Mouse (Mus musculus): ENCODE measurements at regions not wholly inside any gene's neighbourhood (a gene's known extent, or its start where the extent isn't known, plus 50 kb on each side); places are given as distances from the start of the nearest gene placed in this dataset.

DNA sequence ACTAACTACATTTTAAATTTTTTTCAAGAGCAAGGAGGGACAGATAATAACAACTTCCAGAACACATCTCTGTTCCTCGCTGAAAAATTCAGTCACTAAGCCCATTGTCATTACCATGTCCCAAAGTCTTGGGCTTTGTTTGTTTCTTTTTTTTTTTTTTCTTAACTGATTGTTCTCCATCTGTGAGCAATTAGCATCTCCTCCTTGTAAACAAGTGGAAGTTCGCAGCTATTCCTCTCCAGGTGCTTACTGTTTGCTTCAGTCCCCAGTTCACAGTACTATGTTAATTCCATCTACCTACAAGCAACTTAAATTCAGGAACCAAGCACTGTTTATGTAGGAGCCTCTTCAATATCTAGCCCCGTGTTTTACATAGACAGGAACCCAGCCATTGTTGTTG is 225.5 kb upstream of the Gm6657 start:
- TF ChIP-seq CTCF (conservative IDR thresholded peaks at IDR 0.05; ENCODE audit: low read length) (no peak), POU5F1 (IDR thresholded peaks at IDR 0.05; ENCODE audit: borderline replicate concordance, low read length) (no peak)

Measured in E14TG2a.4 (cell line).